Mouse (Mus musculus) left cerebral cortex, adult 18-20 months (tissue): ENCODE measurements around the gene Kcnj1. TPM values are rescaled to one million over a fixed set of nuclear protein-coding genes. Genes with fewer than 3 reads are reported as not detected.

ENCODE experiments used
- DNase-seq, 2 experiments: peaks; one replicate each; pipeline ENCODE4 v3.0.0; 2021 to 2022; ENCODE audit warnings: low spot score in 2 of 2, mixed read lengths in 1 of 2
- total RNA-seq, 2 experiments: library from RNA; stranded (reverse); gene quantifications; 2 replicates each; pipeline ENCODE4 v1.2.3; 2021

Gene Kcnj1
- total RNA-seq, 2 experiments from 2014 or later: not detected

- no peak for DNase-seq
Measured at GRCm38 (mm10) chr9:32445789-32446188, 73.5 kb downstream of the Kcnj1 start.

GRCm38 (mm10) chr9:32448766-32449165, 76.5 kb downstream of the Kcnj1 start:
- DNase-seq: no peak

Other genes starting within 250 kb of the Kcnj1 start
- under 1 TPM; 0.23 to 0.53 TPM for gene Kcnj5, start 28.1 kb upstream of the Kcnj1 start, total RNA-seq
- 1 to 10 TPM; 5.8 to 6.4 TPM for gene Fli1, start 170.4 kb downstream of the Kcnj1 start, total RNA-seq